Mouse (Mus musculus) E14TG2a.4 (cell line): ENCODE results near the gene Cdca5.

Experiments
- CTCF ChIP-seq: conservative IDR thresholded peaks from 2 replicates; pipeline ENCODE4 v1.5.1; 2014; ENCODE audit warnings: low read length
- NANOG ChIP-seq: IDR thresholded peaks from 2 replicates; pipeline ENCODE4 v1.6.1; 2014; ENCODE audit warnings: borderline replicate concordance, low read length, mixed read lengths
- POU5F1 ChIP-seq: IDR thresholded peaks from 2 replicates; pipeline ENCODE4 v1.6.1; 2014; ENCODE audit warnings: low read length, borderline replicate concordance

DNA sequence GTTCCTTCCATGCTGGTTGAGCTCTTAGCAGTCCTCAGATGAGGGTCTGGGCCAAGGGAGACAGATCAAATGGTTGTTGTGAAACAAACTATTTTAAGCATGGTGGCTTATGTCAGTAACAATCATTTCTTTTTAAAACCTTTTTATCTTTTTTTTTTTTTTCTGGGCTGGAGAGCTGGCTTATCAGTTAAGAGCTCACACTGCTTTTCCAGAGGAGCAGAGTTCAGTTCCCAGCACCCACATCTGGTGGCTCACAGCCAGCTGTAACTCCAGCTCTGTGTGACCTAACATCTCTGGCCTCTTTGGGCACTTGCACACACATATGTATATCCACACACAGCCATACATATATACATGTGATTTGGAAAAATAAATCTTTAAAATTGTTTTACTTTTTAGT, 47.1 kb upstream of the Cdca5 start:
- TF ChIP-seq CTCF (no peak), NANOG (no peak), POU5F1 (no peak)
